Mouse (Mus musculus) embryo, embryonic 9.5 days (tissue): ENCODE measurements around the gene Cxcl9.
A peak's percentile ranks its signal among the peaks of the same experiment; 100 is the strongest.

Experiments used
- DNase-seq: peaks from one replicate; pipeline ENCODE4 v3.0.0-alpha.2; 2017; ENCODE audit errors: extremely low spot score

The Cxcl9 gene

GRCm38 (mm10) chr5:92278942-92279537, 48.8 kb downstream of the Cxcl9 start:
- DNase-seq: no peak

GRCm38 (mm10) chr5:92277437-92278394, 50.2 kb downstream of the Cxcl9 start, which contains the start of gene Naaa:
Gene Naaa (minus strand): TSS chr5:92278170.
- peak; percentile 87 for DNase-seq
